Comparison of ENCODE assay signal across 23 mouse cellular contexts in genomic region chr10:42585156-42585555, GRCm38 (mm10). TPM values are rescaled to one million over a fixed set of nuclear protein-coding genes. Genes with fewer than 3 reads are reported as not detected.
DNase-seq lines count a peak whose midpoint lies in the region; ATAC-seq lines count a peak whose summit lies in the region.
"Had no signal": no experiment of that assay in that cellular context is flagged by ENCODE, and none has a peak within 500 bp of the region (broad histone marks: within the 10 kb centered on the region; RNA-seq: fewer than 3 reads in every experiment).

No protein-coding gene starts in this region.

- H3K36me3 ChIP-seq in hindbrain, embryonic 10.5 days: no peaks in the 10 kb centered on the region
- H3K36me3 ChIP-seq in hindbrain, embryonic 13.5 days: no peaks in the 10 kb centered on the region
- no peaks in the 10 kb centered on the region for H3K36me3 ChIP-seq in midbrain, embryonic 11.5 days (ENCODE audit: control insufficient read depth, insufficient read depth, low read length)
- no peaks in the 10 kb centered on the region for H3K36me3 ChIP-seq in midbrain, embryonic 16.5 days (ENCODE audit: control insufficient read depth, insufficient read depth, low read length)
- H3K36me3 ChIP-seq in forebrain, embryonic 15.5 days: no peaks in the 10 kb centered on the region
- no peaks in the 10 kb centered on the region for H3K36me3 ChIP-seq in midbrain, embryonic 15.5 days (replicated peaks)
- H3K36me3 ChIP-seq: heart, embryonic 12.5 days had no signal

- H3K4me1 ChIP-seq in hindbrain, embryonic 10.5 days (replicated peaks): peaks cover 43% of the 10 kb centered on the region
- H3K4me1 ChIP-seq in hindbrain, embryonic 13.5 days (replicated peaks): peaks cover 24% of the 10 kb centered on the region
- peaks cover 38% of the 10 kb centered on the region for H3K4me1 ChIP-seq in midbrain, embryonic 11.5 days (ENCODE audit: control insufficient read depth, insufficient read depth, low read length)
- H3K4me1 ChIP-seq in midbrain, embryonic 16.5 days (ENCODE audit: control insufficient read depth, insufficient read depth, low read length): peaks cover 16% of the 10 kb centered on the region
- peaks cover 71% of the 10 kb centered on the region for H3K4me1 ChIP-seq in forebrain, embryonic 15.5 days
- peaks cover 37% of the 10 kb centered on the region for H3K4me1 ChIP-seq in midbrain, embryonic 15.5 days

- WGBS in hindbrain, embryonic 10.5 days: 1% methylated on average over 8 of the region's 8 CpGs
- 2% methylated on average over 8 of the region's 8 CpGs for WGBS in hindbrain, embryonic 13.5 days
- 2% methylated on average over 8 of the region's 8 CpGs for WGBS in midbrain, embryonic 11.5 days
- 3% methylated on average over 8 of the region's 8 CpGs for WGBS in midbrain, embryonic 16.5 days
- WGBS in forebrain, embryonic 15.5 days: 1% methylated on average over 8 of the region's 8 CpGs
- 2% methylated on average over 8 of the region's 8 CpGs for WGBS in midbrain, embryonic 15.5 days

- no peak overlapping the region for H3K27ac ChIP-seq in hindbrain, embryonic 10.5 days
- no peak overlapping the region for H3K27ac ChIP-seq in hindbrain, embryonic 13.5 days
- H3K27ac ChIP-seq in midbrain, embryonic 11.5 days (ENCODE audit: low read depth, low read length): no peak overlapping the region
- H3K27ac ChIP-seq in midbrain, embryonic 16.5 days (ENCODE audit: low read length): no peak overlapping the region
- H3K27ac ChIP-seq in forebrain, embryonic 15.5 days (replicated peaks): peak overlapping the region; percentile 79
- no peak overlapping the region for H3K27ac ChIP-seq in midbrain, embryonic 15.5 days
- H3K27ac ChIP-seq: hindbrain, embryonic 14.5 days; kidney, postnatal 0 days; liver, embryonic 14.5 days; macrophage had no signal

- H3K27me3 ChIP-seq in hindbrain, embryonic 10.5 days (ENCODE audit: insufficient read depth, poor library complexity, severe bottlenecking): peaks cover 100% of the 10 kb centered on the region
- peaks cover 99% of the 10 kb centered on the region for H3K27me3 ChIP-seq in hindbrain, embryonic 13.5 days
- peaks cover 83% of the 10 kb centered on the region for H3K27me3 ChIP-seq in midbrain, embryonic 11.5 days (ENCODE audit: control insufficient read depth, insufficient read depth, low read length)
- peaks cover 50% of the 10 kb centered on the region for H3K27me3 ChIP-seq in midbrain, embryonic 16.5 days (ENCODE audit: control insufficient read depth, insufficient read depth, low read depth, low read length)
- no peaks in the 10 kb centered on the region; the same call in 1 of the 2 replicates for H3K27me3 ChIP-seq in forebrain, embryonic 15.5 days
- H3K27me3 ChIP-seq in midbrain, embryonic 15.5 days (replicated peaks): peaks cover 60% of the 10 kb centered on the region

- no peak for ATAC-seq in hindbrain, embryonic 13.5 days (ENCODE audit: low FRiP score)
- no peak for ATAC-seq in midbrain, embryonic 11.5 days (ENCODE audit: low FRiP score)
- ATAC-seq in midbrain, embryonic 16.5 days: no peak
- no peak for ATAC-seq in forebrain, embryonic 15.5 days (replicated peaks)
- ATAC-seq in midbrain, embryonic 15.5 days (replicated peaks): no peak
- ATAC-seq: inflammation-experienced regulatory T-cells, adult 6 months had no signal

- peaks cover 4% of the 10 kb centered on the region for H3K9me3 ChIP-seq in hindbrain, embryonic 10.5 days
- H3K9me3 ChIP-seq in hindbrain, embryonic 13.5 days: no peaks in the 10 kb centered on the region
- H3K9me3 ChIP-seq in midbrain, embryonic 11.5 days (ENCODE audit: control insufficient read depth, low read length): no peaks in the 10 kb centered on the region
- no peaks in the 10 kb centered on the region for H3K9me3 ChIP-seq in midbrain, embryonic 16.5 days (replicated peaks; ENCODE audit: control insufficient read depth, low read length, poor library complexity, severe bottlenecking)
- H3K9me3 ChIP-seq in forebrain, embryonic 15.5 days: no peaks in the 10 kb centered on the region
- H3K9me3 ChIP-seq in midbrain, embryonic 15.5 days: no peaks in the 10 kb centered on the region

- H3K4me2 ChIP-seq in hindbrain, embryonic 13.5 days: no peak overlapping the region
- peak overlapping the region; percentile 72 for H3K4me2 ChIP-seq in midbrain, embryonic 11.5 days
- no peak overlapping the region for H3K4me2 ChIP-seq in midbrain, embryonic 16.5 days (ENCODE audit: low read length)
- H3K4me2 ChIP-seq in forebrain, embryonic 15.5 days (replicated peaks): peak overlapping the region; percentile 66
- H3K4me2 ChIP-seq in midbrain, embryonic 15.5 days: peak overlapping the region; percentile 57; the same call in 1 of the 2 replicates

- peak overlapping the region; percentile 39 for H3K4me3 ChIP-seq in hindbrain, embryonic 10.5 days
- H3K4me3 ChIP-seq in hindbrain, embryonic 13.5 days: no peak overlapping the region
- peak overlapping the region; percentile 61 for H3K4me3 ChIP-seq in midbrain, embryonic 11.5 days (ENCODE audit: low read depth, low read length)
- no peak overlapping the region for H3K4me3 ChIP-seq in midbrain, embryonic 16.5 days (ENCODE audit: low read depth, low read length)
- peak overlapping the region; percentile 58 for H3K4me3 ChIP-seq in forebrain, embryonic 15.5 days
- peak overlapping the region; percentile 36; the same call in 1 of the 2 replicates for H3K4me3 ChIP-seq in midbrain, embryonic 15.5 days

- H3K9ac ChIP-seq in hindbrain, embryonic 13.5 days: no peak overlapping the region
- peak overlapping the region; percentile 85 for H3K9ac ChIP-seq in midbrain, embryonic 11.5 days (ENCODE audit: low read length)
- H3K9ac ChIP-seq in midbrain, embryonic 16.5 days (ENCODE audit: low read depth, low read length): no peak overlapping the region
- H3K9ac ChIP-seq in forebrain, embryonic 15.5 days (replicated peaks): peak overlapping the region; percentile 68
- no peak overlapping the region for H3K9ac ChIP-seq in midbrain, embryonic 15.5 days
- H3K9ac ChIP-seq: heart, embryonic 12.5 days; hindbrain, embryonic 14.5 days; liver, embryonic 14.5 days had no signal

- DNase-seq in hindbrain, embryonic 10.5 days (ENCODE audit: low spot score): no peak
- peak; percentile 92 for DNase-seq in midbrain, embryonic 11.5 days (ENCODE audit: low spot score, missing footprints)
- DNase-seq in cerebellum, postnatal 4 days (ENCODE audit: low spot score in 2 of 2): no peak
- no peak for DNase-seq in kidney, postnatal 25 days
- DNase-seq: adrenal gland, postnatal 14 days; cerebellum, adult 8-10 months; cerebellum, postnatal 36 days; gastrocnemius, postnatal 14 days; heart, adult 11 months; heart, postnatal 10 days; kidney, adult 2 months had no signal

RNA-seq across cellular contexts. Expression of gene Ostm1, which starts 1.5 kb away (rescaled TPM):
- polyA plus RNA-seq in hindbrain, embryonic 10.5 days (2016; fragmentation: Nextera tagmentation; extraction: Ambion mirVana): 15.3 and 16.1 TPM in 2 replicates
- 32.0 and 32.2 TPM in 2 replicates for polyA plus RNA-seq in hindbrain, embryonic 13.5 days (2015; fragmentation: Nextera tagmentation; extraction: Ambion mirVana)
- 28.5 and 29.2 TPM in 2 replicates for polyA plus RNA-seq in midbrain, embryonic 11.5 days (2014; fragmentation: Nextera tagmentation; extraction: Ambion mirVana)
- polyA plus RNA-seq in midbrain, embryonic 16.5 days (2015; fragmentation: Nextera tagmentation; extraction: Ambion mirVana): 39.9 and 43.7 TPM in 2 replicates
- polyA plus RNA-seq in forebrain, embryonic 15.5 days (2015; fragmentation: Nextera tagmentation; extraction: Ambion mirVana): 50.8 and 51.5 TPM in 2 replicates
- polyA plus RNA-seq in midbrain, embryonic 15.5 days (2015; fragmentation: Nextera tagmentation; extraction: Ambion mirVana): 37.2 and 39.7 TPM in 2 replicates

RNA-seq across cellular contexts. Expression of gene Nr2e1, which starts 1.7 kb away (rescaled TPM):
- 1.2 and 3.0 TPM in 2 replicates for polyA plus RNA-seq in hindbrain, embryonic 10.5 days (2016; fragmentation: Nextera tagmentation; extraction: Ambion mirVana)
- 0.39 and 0.49 TPM in 2 replicates for polyA plus RNA-seq in hindbrain, embryonic 13.5 days (2015; fragmentation: Nextera tagmentation; extraction: Ambion mirVana)
- 32.2 and 32.6 TPM in 2 replicates for polyA plus RNA-seq in midbrain, embryonic 11.5 days (2014; fragmentation: Nextera tagmentation; extraction: Ambion mirVana)
- 5.2 and 5.6 TPM in 2 replicates for polyA plus RNA-seq in midbrain, embryonic 16.5 days (2015; fragmentation: Nextera tagmentation; extraction: Ambion mirVana)
- polyA plus RNA-seq in forebrain, embryonic 15.5 days (2015; fragmentation: Nextera tagmentation; extraction: Ambion mirVana): 35.4 and 40.5 TPM in 2 replicates
- polyA plus RNA-seq in midbrain, embryonic 15.5 days (2015; fragmentation: Nextera tagmentation; extraction: Ambion mirVana): 5.3 and 6.5 TPM in 2 replicates
- polyA plus RNA-seq: hindbrain, embryonic 14.5 days; inflammation-experienced regulatory T-cells, adult 6 months; kidney, adult 2 months; kidney, postnatal 0 days; liver, embryonic 14.5 days; lung, embryonic 16.5 days; macrophage; urinary bladder, adult 2 months had no signal

Comparison
In these comparisons a context has a peak if more than half of its experiments do, and no peak if none do; other contexts are left out.
1. H3K4me3 ChIP-seq: peak in hindbrain, embryonic 10.5 days (single experiment), midbrain, embryonic 11.5 days (single experiment), forebrain, embryonic 15.5 days (single experiment) and midbrain, embryonic 15.5 days (single experiment); none in hindbrain, embryonic 13.5 days (single experiment) and midbrain, embryonic 16.5 days (single experiment).
2. H3K4me2 ChIP-seq: peak in midbrain, embryonic 11.5 days (single experiment), forebrain, embryonic 15.5 days (single experiment) and midbrain, embryonic 15.5 days (single experiment); none in hindbrain, embryonic 13.5 days (single experiment) and midbrain, embryonic 16.5 days (single experiment).
3. H3K9ac ChIP-seq: peak in midbrain, embryonic 11.5 days (single experiment) and forebrain, embryonic 15.5 days (single experiment); none in hindbrain, embryonic 13.5 days (single experiment), midbrain, embryonic 16.5 days (single experiment) and midbrain, embryonic 15.5 days (single experiment).